In genomic region chr4:132842970-132843704, GRCm38 (mm10) we compare ENCODE assay signal across 8 mouse cellular contexts. TPM values are rescaled to one million over a fixed set of nuclear protein-coding genes. Genes with fewer than 3 reads are reported as not detected.
DNase-seq lines count a peak whose midpoint lies in the region; ATAC-seq and TF ChIP-seq lines count a peak whose summit lies in the region.

Gene Ppp1r8, minus strand, starts transcription at chr4:132843169.

- TF ChIP-seq POLR2A in MEL (IDR thresholded peaks at IDR 0.05; ENCODE audit: control insufficient read depth in 1 of 2, insufficient read depth in 1 of 2, low read depth in 1 of 2, low read length in 2 of 2, poor library complexity in 1 of 2): peak; percentile 97 to 99
- TF ChIP-seq POLR2A in cerebellum, adult 2 months (IDR thresholded peaks at IDR 0.05; ENCODE audit: borderline replicate concordance, insufficient read depth, low read length): peak; percentile 94

- H3K4me1 ChIP-seq in MEL (ENCODE audit: control insufficient read depth in 1 of 2, insufficient read depth in 2 of 2, low read length in 2 of 2): peaks cover 13 to 15% of the 10 kb centered on the region in 2 experiments
- no peaks in the 10 kb centered on the region for H3K4me1 ChIP-seq in cerebellum, adult 2 months (ENCODE audit: control insufficient read depth, insufficient read depth, low read length)
- peaks cover 10% of the 10 kb centered on the region for H3K4me1 ChIP-seq in forebrain, postnatal 0 days (ENCODE audit: insufficient read depth)
- peaks cover 16% of the 10 kb centered on the region; the same call in 1 of the 2 replicates for H3K4me1 ChIP-seq in lung, embryonic 15.5 days

- peak; percentile 97 for DNase-seq in MEL (ENCODE audit: low read depth, low spot score)
- peak; percentile 89 to 92 for DNase-seq in cerebellum, adult 2 months
- DNase-seq in forebrain, postnatal 0 days: peak; percentile 96
- DNase-seq in heart, postnatal 4 days: peak; percentile 92
- DNase-seq in layer of hippocampus, adult 8-10 months (ENCODE audit: low spot score in 2 of 2): peak; percentile 86 to 87
- peak; percentile 91 for DNase-seq in ovary, adult 18-20 months (ENCODE audit: low spot score)
- peak; percentile 97 for DNase-seq in thymus, postnatal 0 days (ENCODE audit: low spot score)

- H3K27me3 ChIP-seq in MEL (ENCODE audit: control insufficient read depth in 1 of 2, insufficient read depth in 2 of 2, low read length in 2 of 2): no peaks in the 10 kb centered on the region
- no peaks in the 10 kb centered on the region for H3K27me3 ChIP-seq in cerebellum, adult 2 months (ENCODE audit: control insufficient read depth, insufficient read depth, low read length)
- no peaks in the 10 kb centered on the region for H3K27me3 ChIP-seq in forebrain, postnatal 0 days (ENCODE audit: insufficient read depth, low read length)
- H3K27me3 ChIP-seq in lung, embryonic 15.5 days: no peaks in the 10 kb centered on the region

- H3K79me2 ChIP-seq in MEL (ENCODE audit: control insufficient read depth, insufficient read depth, low read length, poor library complexity): peaks cover 31% of the 10 kb centered on the region

- peak; percentile 13 to 34; a peak in 3 of 4 replicates for TF ChIP-seq EP300 in MEL (IDR thresholded peaks at IDR 0.05; ENCODE audit: low read depth in 1 of 2, low read length in 2 of 2)

- H3K9me3 ChIP-seq in MEL (replicated peaks; ENCODE audit: insufficient read depth, low read length): no peaks in the 10 kb centered on the region
- H3K9me3 ChIP-seq in forebrain, postnatal 0 days (ENCODE audit: low read length): no peaks in the 10 kb centered on the region
- H3K9me3 ChIP-seq in lung, embryonic 15.5 days: no peaks in the 10 kb centered on the region

- WGBS in cerebellum, adult 2 months: 1% methylated on average over 40 of the region's 40 CpGs
- 2% methylated on average over 40 of the region's 40 CpGs for WGBS in forebrain, postnatal 0 days
- WGBS in lung, embryonic 15.5 days: 1% methylated on average over 40 of the region's 40 CpGs

- peak; percentile 100 for ATAC-seq in forebrain, postnatal 0 days
- peak; percentile 98 for ATAC-seq in lung, embryonic 15.5 days (ENCODE audit: borderline replicate concordance, extremely low read depth, low FRiP score, low TSS enrichment)

- TF ChIP-seq RAD21 in MEL (IDR thresholded peaks at IDR 0.05; ENCODE audit: low read depth, low read length): no peak

- H3K4me2 ChIP-seq in forebrain, postnatal 0 days (ENCODE audit: low read depth): peak within 1 kb of the TSS; percentile 87
- peak within 1 kb of the TSS; percentile 69 for H3K4me2 ChIP-seq in lung, embryonic 15.5 days

- H3K36me3 ChIP-seq in MEL (ENCODE audit: control insufficient read depth in 1 of 2, insufficient read depth in 2 of 2, low read length in 2 of 2): peaks cover 12 to 22% of the 10 kb centered on the region in 2 experiments
- peaks cover 23% of the 10 kb centered on the region for H3K36me3 ChIP-seq in forebrain, postnatal 0 days (ENCODE audit: insufficient read depth)
- peaks cover 23% of the 10 kb centered on the region for H3K36me3 ChIP-seq in lung, embryonic 15.5 days

- H3K27ac ChIP-seq in MEL (ENCODE audit: control insufficient read depth, low read depth, low read length): peak within 1 kb of the TSS; percentile 84
- H3K27ac ChIP-seq in cerebellum, adult 2 months (ENCODE audit: insufficient read depth, low read length): peak within 1 kb of the TSS; percentile 84
- H3K27ac ChIP-seq in forebrain, postnatal 0 days (ENCODE audit: low read depth, low read length): peak within 1 kb of the TSS; percentile 66
- peak within 1 kb of the TSS; percentile 45 for H3K27ac ChIP-seq in lung, embryonic 15.5 days

- peak in 1 of 3 experiments; percentile 23; a peak in 3 of 6 replicates for TF ChIP-seq CTCF in MEL (IDR thresholded peaks at IDR 0.05 in 2 of 3, conservative IDR thresholded peaks at IDR 0.05 in 1 of 3; ENCODE audit: control insufficient read depth in 1 of 3, insufficient read depth in 1 of 3, low read depth in 2 of 3, low read length in 3 of 3, poor library complexity in 1 of 3, severe bottlenecking in 1 of 3)
- no peak; the same call in 1 of the 2 replicates for TF ChIP-seq CTCF in cerebellum, adult 2 months (IDR thresholded peaks at IDR 0.05; ENCODE audit: borderline replicate concordance, insufficient read depth, low read depth, low read length)
- TF ChIP-seq CTCF in forebrain, postnatal 0 days (IDR thresholded peaks at IDR 0.05; ENCODE audit: low read depth): peak; percentile 79

- peak within 1 kb of the TSS; percentile 81 to 96 for H3K4me3 ChIP-seq in MEL (ENCODE audit: control insufficient read depth in 1 of 2, insufficient read depth in 1 of 2, low read depth in 2 of 2, low read length in 2 of 2)
- peak within 1 kb of the TSS; percentile 87 for H3K4me3 ChIP-seq in cerebellum, adult 2 months (replicated peaks; ENCODE audit: insufficient read depth, low read depth, low read length)
- peak within 1 kb of the TSS; percentile 69 for H3K4me3 ChIP-seq in forebrain, postnatal 0 days (ENCODE audit: low read depth, low read length)
- H3K4me3 ChIP-seq in lung, embryonic 15.5 days: peak within 1 kb of the TSS; percentile 91

- peak within 1 kb of the TSS; percentile 96 for H3K9ac ChIP-seq in MEL (ENCODE audit: control insufficient read depth, low read depth, low read length, poor library complexity, severe bottlenecking)
- peak within 1 kb of the TSS; percentile 75 for H3K9ac ChIP-seq in forebrain, postnatal 0 days
- peak within 1 kb of the TSS; percentile 97 for H3K9ac ChIP-seq in lung, embryonic 15.5 days

TF ChIP-seq in MEL, 35 proteins besides CTCF, POLR2A, EP300 and RAD21 (continues in another document):
- TF ChIP-seq MAX (IDR thresholded peaks at IDR 0.05; ENCODE audit: low read length): peak; percentile 77
- no peak for TF ChIP-seq RCOR1 (IDR thresholded peaks at IDR 0.05; ENCODE audit: low read depth, low read length)
- TF ChIP-seq NRF1 (IDR thresholded peaks at IDR 0.05; ENCODE audit: insufficient read depth, low read depth, low read length, poor library complexity, severe bottlenecking): peak; percentile 99; the same call in 1 of the 2 replicates
- peak; percentile 95 for TF ChIP-seq ZMIZ1 (IDR thresholded peaks at IDR 0.05; ENCODE audit: low read depth, low read length)
- TF ChIP-seq UBTF (IDR thresholded peaks at IDR 0.05; ENCODE audit: borderline replicate concordance, insufficient read depth, low read depth, low read length): no peak
- peak; percentile 53; the same call in 1 of the 2 replicates for TF ChIP-seq MYC (IDR thresholded peaks at IDR 0.05; ENCODE audit: low read depth, low read length)
- TF ChIP-seq GABPA (IDR thresholded peaks at IDR 0.05; ENCODE audit: low read depth, low read length): no peak
- peak; percentile 64 for TF ChIP-seq MXI1 (IDR thresholded peaks at IDR 0.05; ENCODE audit: low read depth, low read length)
- peak; percentile 3; the same call in 1 of the 2 replicates for TF ChIP-seq E2F4 (IDR thresholded peaks at IDR 0.05; ENCODE audit: borderline replicate concordance, low read depth, low read length)
- TF ChIP-seq CHD2 (IDR thresholded peaks at IDR 0.05; ENCODE audit: low read length): no peak
- TF ChIP-seq GATA1 (IDR thresholded peaks at IDR 0.05; ENCODE audit: low read depth, low read length): peak; percentile 88
- TF ChIP-seq ELF1 (IDR thresholded peaks at IDR 0.05; ENCODE audit: low read depth, low read length): peak; percentile 53
- peak in 1 of 2 experiments; percentile 20; a peak in 1 of 4 replicates for TF ChIP-seq USF2 (IDR thresholded peaks at IDR 0.05; ENCODE audit: borderline replicate concordance in 1 of 2, insufficient read depth in 1 of 2, low read depth in 1 of 2, low read length in 2 of 2)
- peak; percentile 98 for TF ChIP-seq MAZ (IDR thresholded peaks at IDR 0.05; ENCODE audit: low read depth, low read length)
- peak; percentile 92 for TF ChIP-seq TBP (IDR thresholded peaks at IDR 0.05; ENCODE audit: low read depth, low read length)
- TF ChIP-seq HCFC1 (IDR thresholded peaks at IDR 0.05; ENCODE audit: low read depth, low read length): peak; percentile 89
- no peak for TF ChIP-seq SMC3 (IDR thresholded peaks at IDR 0.05; ENCODE audit: low read depth, low read length)
- peak; percentile 78 for TF ChIP-seq TCF12 (IDR thresholded peaks at IDR 0.05; ENCODE audit: low read depth, low read length)
- TF ChIP-seq NELFE (IDR thresholded peaks at IDR 0.05; ENCODE audit: low read depth, low read length): peak; percentile 97
- no peak for TF ChIP-seq BHLHE40 (IDR thresholded peaks at IDR 0.05; ENCODE audit: borderline replicate concordance, low read depth, low read length)
- TF ChIP-seq SIN3A (IDR thresholded peaks at IDR 0.05; ENCODE audit: low read length): peak; percentile 45; the same call in 1 of the 2 replicates
- TF ChIP-seq ZC3H11A (IDR thresholded peaks at IDR 0.05; ENCODE audit: low read depth, low read length): no peak
- TF ChIP-seq USF1 (IDR thresholded peaks at IDR 0.05; ENCODE audit: low read depth, low read length): peak; percentile 90
- TF ChIP-seq KAT2A (conservative IDR thresholded peaks at IDR 0.05; ENCODE audit: low read depth, low read length): peak; percentile 58; the same call in 1 of the 2 replicates
- TF ChIP-seq MEF2A (IDR thresholded peaks at IDR 0.05; ENCODE audit: extremely low read depth, insufficient replicate concordance, low read depth, low read length, poor library complexity, severe bottlenecking): no peak
- TF ChIP-seq POLR2AphosphoS5 (IDR thresholded peaks at IDR 0.05; ENCODE audit: borderline replicate concordance, low read depth, low read length): no peak
- TF ChIP-seq TAL1 (IDR thresholded peaks at IDR 0.05; ENCODE audit: low read length): no peak
- TF ChIP-seq ETS1 (IDR thresholded peaks at IDR 0.05; ENCODE audit: low read depth, low read length): peak; percentile 38; the same call in 1 of the 2 replicates
- peak; percentile 87 for TF ChIP-seq POLR2AphosphoS2 (IDR thresholded peaks at IDR 0.05; ENCODE audit: low read length)
- no peak for TF ChIP-seq ZKSCAN1 (IDR thresholded peaks at IDR 0.05; ENCODE audit: low read depth, low read length)

RNA-seq across cellular contexts. Expression of gene Ppp1r8, which starts in this region (rescaled TPM):
- 83.6 and 84.7 TPM in 2 replicates for total RNA-seq in MEL (2012; rRNA removed)
- 100 to 1,000 TPM in 1 of 2 experiments, not detected in 1; 103 TPM for polyA plus RNA-seq in MEL (2012; ENCODE audit: insufficient read depth in 1 of 2, insufficient read length in 2 of 2, low read depth in 1 of 2, low replicate concordance in 2 of 2, missing spikeins in 1 of 2)
- polyA plus RNA-seq in cerebellum, adult 2 months (2012; rRNA removed): 67.6 and 69.2 TPM in 2 replicates
- total RNA-seq in forebrain, postnatal 0 days (2014; rRNA removed): 76.4 and 77.8 TPM in 2 replicates
- 42.7 and 47.7 TPM in 2 replicates for polyA plus RNA-seq in forebrain, postnatal 0 days (2015; fragmentation: Nextera tagmentation; extraction: Ambion mirVana)
- total RNA-seq in heart, postnatal 4 days (2021): 10 to 100 TPM; 31.0 to 34.2 TPM
- 10 to 100 TPM; 37.9 to 43.2 (median 40.3) TPM for total RNA-seq in layer of hippocampus, adult 8-10 months (2022)
- polyA plus RNA-seq in lung, embryonic 15.5 days (2015; fragmentation: Nextera tagmentation; extraction: Ambion mirVana): 52.9 and 54.5 TPM in 2 replicates
- 50.4 and 51.0 TPM in 2 replicates for polyA plus RNA-seq in thymus, postnatal 0 days (2015; fragmentation: Nextera tagmentation; extraction: Ambion mirVana)

Comparison
In these comparisons a context has a peak if more than half of its experiments do, and no peak if none do; other contexts are left out.
1. Peak in every context shown above with its lines: DNase-seq, ATAC-seq, H3K4me3 ChIP-seq and H3K27ac ChIP-seq.